Mouse (Mus musculus) CH12.LX (cell line): Measurements from ENCODE around the gene Nrn1l. TPM values are rescaled to one million over a fixed set of nuclear protein-coding genes. Genes with fewer than 3 reads are reported as not detected.

Source experiments
- DNase-seq: peaks from one replicate; pipeline ENCODE4 v3.0.0-alpha.2; 2013; ENCODE audit errors: extremely low read depth
- H3K27ac ChIP-seq: 2 replicates; pipeline ENCODE4 v1.5.1; 2012; ENCODE audit warnings: low read depth, mild to moderate bottlenecking, control low read depth, moderate library complexity; ENCODE audit not compliant: insufficient read depth
- H3K27me3 ChIP-seq: replicated peaks from 2 replicates; pipeline ENCODE3; 2012; ENCODE audit warnings: inconsistent platforms
- H3K36me3 ChIP-seq, 2 experiments: replicated peaks in 1 of 2; 2 replicates each; pipeline versions ENCODE3 to v1.6.1; 2012; ENCODE audit warnings: inconsistent platforms in 1 of 2, low read length in 1 of 2, mild to moderate bottlenecking in 1 of 2, mixed read lengths in 1 of 2, moderate library complexity in 1 of 2; ENCODE audit not compliant: control insufficient read depth in 1 of 2, insufficient read depth in 1 of 2
- H3K4me1 ChIP-seq, 2 experiments: 2 replicates each; pipeline ENCODE4 v1.6.1; 2012; ENCODE audit warnings: inconsistent platforms in 1 of 2, moderate library complexity in 1 of 2; ENCODE audit not compliant: insufficient read depth in 2 of 2, control insufficient read depth in 1 of 2
- H3K4me2 ChIP-seq: 2 replicates; pipeline ENCODE4 v1.6.1; 2012; ENCODE audit warnings: low read depth, mild to moderate bottlenecking, control low read depth; ENCODE audit not compliant: poor library complexity, insufficient read depth, severe bottlenecking
- H3K4me3 ChIP-seq, 3 experiments: fragments of 150-350 bp in 1 of 3; sonication (generic) in 1 of 3; replicated peaks in 1 of 3; 2 replicates each; pipeline versions ENCODE3 to v1.5.1; 2011 to 2012; ENCODE audit warnings: low read depth in 2 of 3, low read length in 2 of 3, mild to moderate bottlenecking in 2 of 3, moderate library complexity in 2 of 3, control low read depth in 1 of 3, improper control_type of control experiment in 1 of 3, inconsistent platforms in 1 of 3, mixed read lengths in 1 of 3; ENCODE audit not compliant: poor library complexity in 1 of 3
- H3K79me2 ChIP-seq: replicated peaks from 2 replicates; pipeline ENCODE4 v1.6.1; 2012; ENCODE audit warnings: mild to moderate bottlenecking, moderate library complexity; ENCODE audit not compliant: control insufficient read depth, poor library complexity, insufficient read depth, severe bottlenecking; ENCODE audit errors: extremely low read depth
- H3K9ac ChIP-seq: 2 replicates; pipeline ENCODE4 v1.6.1; 2012; ENCODE audit warnings: low read depth, mild to moderate bottlenecking, control low read depth, moderate library complexity; ENCODE audit not compliant: insufficient read depth
- H3K9me3 ChIP-seq: replicated peaks from 2 replicates; pipeline ENCODE3; 2012; ENCODE audit warnings: low read length, inconsistent platforms, mixed read lengths
- CTCF ChIP-seq, 2 experiments: IDR thresholded peaks in 1 of 2; conservative IDR thresholded peaks in 1 of 2; 2 replicates each; pipeline ENCODE4 v1.5.1; 2011 to 2012; ENCODE audit warnings: low read depth in 2 of 2, low read length in 2 of 2, improper control_type of control experiment in 1 of 2, inconsistent platforms in 1 of 2, mild to moderate bottlenecking in 1 of 2, moderate library complexity in 1 of 2
- E2F4 ChIP-seq: IDR thresholded peaks from 2 replicates; pipeline ENCODE4 v1.6.1; 2011; ENCODE audit warnings: low read depth, low read length, improper control_type of control experiment; ENCODE audit not compliant: insufficient replicate concordance
- ELF1 ChIP-seq: IDR thresholded peaks from 2 replicates; pipeline ENCODE4 v1.6.1; 2014; ENCODE audit warnings: low read depth, mild to moderate bottlenecking, inconsistent platforms, low read length, improper control_type of control experiment
- EP300 ChIP-seq: IDR thresholded peaks from 2 replicates; pipeline ENCODE4 v1.6.1; 2011; ENCODE audit warnings: low read length, improper control_type of control experiment
- GABPA ChIP-seq: IDR thresholded peaks from 2 replicates; pipeline ENCODE4 v1.6.1; 2012; ENCODE audit warnings: low read depth, low read length, improper control_type of control experiment, inconsistent platforms; ENCODE audit not compliant: insufficient replicate concordance
- HCFC1 ChIP-seq: IDR thresholded peaks from 2 replicates; pipeline ENCODE4 v1.6.1; 2012; ENCODE audit warnings: low read depth, mild to moderate bottlenecking, inconsistent platforms, low read length, improper control_type of control experiment
- JUN ChIP-seq: IDR thresholded peaks from 2 replicates; pipeline ENCODE4 v1.6.1; 2011; ENCODE audit warnings: low read depth, mild to moderate bottlenecking, low read length, improper control_type of control experiment, moderate library complexity; ENCODE audit not compliant: insufficient read depth
- JUND ChIP-seq: conservative IDR thresholded peaks from 2 replicates; pipeline ENCODE4 v1.6.1; 2011; ENCODE audit warnings: low read depth, low read length, improper control_type of control experiment
- MAZ ChIP-seq: IDR thresholded peaks from 2 replicates; pipeline ENCODE4 v1.6.1; 2012; ENCODE audit warnings: low read depth, mild to moderate bottlenecking, inconsistent platforms, low read length, improper control_type of control experiment, moderate library complexity
- MEF2A ChIP-seq: IDR thresholded peaks from 2 replicates; pipeline ENCODE4 v1.6.1; 2014; ENCODE audit warnings: low read depth, mild to moderate bottlenecking, inconsistent platforms, low read length, improper control_type of control experiment, borderline replicate concordance
- MXI1 ChIP-seq: IDR thresholded peaks from 2 replicates; pipeline ENCODE4 v1.6.1; 2011; ENCODE audit warnings: mild to moderate bottlenecking, low read depth, low read length, improper control_type of control experiment
- MYC ChIP-seq: IDR thresholded peaks from 2 replicates; pipeline ENCODE4 v1.6.1; 2011; ENCODE audit warnings: low read depth, mild to moderate bottlenecking, improper control_type of control experiment, low read length
- POLR2AphosphoS2 ChIP-seq: IDR thresholded peaks from 2 replicates; pipeline ENCODE4 v1.6.1; 2011; ENCODE audit warnings: low read depth, low read length, improper control_type of control experiment
- RAD21 ChIP-seq: IDR thresholded peaks from 2 replicates; pipeline ENCODE4 v1.6.1; 2011; ENCODE audit warnings: low read depth, mild to moderate bottlenecking, low read length, improper control_type of control experiment, moderate library complexity
- TCF12 ChIP-seq: IDR thresholded peaks from 2 replicates; pipeline ENCODE4 v1.6.1; 2014; ENCODE audit warnings: low read depth, mild to moderate bottlenecking, inconsistent platforms, low read length, improper control_type of control experiment
- UBTF ChIP-seq: IDR thresholded peaks from 2 replicates; pipeline ENCODE4 v1.6.1; 2012; ENCODE audit warnings: low read depth, mild to moderate bottlenecking, inconsistent platforms, low read length, improper control_type of control experiment, moderate library complexity
- ZC3H11A ChIP-seq: IDR thresholded peaks from 2 replicates; pipeline ENCODE4 v1.6.1; 2012; ENCODE audit warnings: low read depth, mild to moderate bottlenecking, inconsistent platforms, low read length, improper control_type of control experiment
- ZKSCAN1 ChIP-seq: IDR thresholded peaks from 2 replicates; pipeline ENCODE4 v1.6.1; 2012; ENCODE audit warnings: low read depth, inconsistent platforms, low read length, improper control_type of control experiment, borderline replicate concordance
- ZNF384 ChIP-seq: IDR thresholded peaks from 2 replicates; pipeline ENCODE4 v1.6.1; 2012; ENCODE audit warnings: low read depth, low read length, improper control_type of control experiment, inconsistent platforms
- dilution Hi-C: fragments of 300-500 bp; cut with MboI; formaldehyde crosslinking; loops from 2 replicates; pipeline ENCODE4 v1.14.3; 2020; ENCODE audit warnings: low sequenced_read_pairs; ENCODE audit not compliant: extremely low pct_unique_long_range_greater_than_20kb, extremely low pct_ligation_motif_present
- in situ Hi-C: fragments of 300-500 bp; cut with MboI; formaldehyde crosslinking; loops from 3 replicates; pipeline ENCODE4 v1.14.3; 2019; ENCODE audit warnings: low sequenced_read_pairs, low pct_ligation_motif_present, low pct_unique_long_range_greater_than_20kb, mixed read lengths
- polyA plus RNA-seq: library from polyadenylated mRNA; unstranded; fragments of >175 nt; gene quantifications from 2 replicates; pipeline ENCODE4 v1.2.1, GENCODE M21; 2012; ENCODE audit warnings: low read depth; ENCODE audit not compliant: insufficient read length
- total RNA-seq, 2 experiments: library from RNA; depleted of rRNA; stranded (reverse); fragments of 300-350 nt in 1 of 2; fragments of >200 nt in 1 of 2; gene quantifications; 2 replicates each; pipeline ENCODE4 v1.2.3; 2012 to 2014

Gene Nrn1l
- total and polyA plus RNA-seq, 3 experiments: 0.38 TPM; not detected in 2

GRCm38 (mm10) chr8:105900180-105900940 lies 7.0 kb downstream of the Nrn1l start, which contains the start of gene Pskh1 (continued):
- no peak for TF ChIP-seq ZC3H11A
- 0 out of 2 replicates have a peak, but pooled peaks have one; percentile 56 for TF ChIP-seq UBTF
- peak; percentile 62; the same call in 1 of the 2 replicates for TF ChIP-seq MXI1
- TF ChIP-seq HCFC1: peak; percentile 82
- TF ChIP-seq GABPA: peak; percentile 96
- TF ChIP-seq CTCF (conservative IDR thresholded peaks at IDR 0.05 in 1 of 2, IDR thresholded peaks at IDR 0.05 in 1 of 2; ENCODE audit: low read depth in 2 of 2, low read length in 2 of 2): no peak
- TF ChIP-seq JUN: no peak
- 0 out of 2 replicates have a peak, but pooled peaks have one; percentile 24 for TF ChIP-seq MYC
- no peak for TF ChIP-seq ZKSCAN1
- TF ChIP-seq JUND: no peak

- in situ Hi-C loops: no loop called here
- no peak overlapping the region for H3K27ac ChIP-seq
Measured at GRCm38 (mm10) chr8:105900941-105901616, 7.7 kb downstream of the Nrn1l start.

GRCm38 (mm10) chr8:105919390-105919789 lies 26.0 kb downstream of the Nrn1l start:
- in situ Hi-C loops (no loop called here), dilution Hi-C loops (no loop called here)
- Histone ChIP-seq H3K79me2 (no peaks in the 10 kb centered on the region), H3K27ac (no peak overlapping the region), H3K27me3 (no peaks in the 10 kb centered on the region), H3K36me3 (peaks cover 13 to 57% of the 10 kb centered on the region in 2 experiments), H3K4me3 (no peak overlapping the region), H3K9me3 (no peaks in the 10 kb centered on the region), H3K4me2 (no peak overlapping the region), H3K4me1 (peaks cover 6 to 15% of the 10 kb centered on the region in 2 experiments; a peak in 3 of 4 replicates), H3K9ac (no peak overlapping the region)
- DNase-seq: no peak
- TF ChIP-seq E2F4: no peak
- no peak for TF ChIP-seq MEF2A
- TF ChIP-seq TCF12: no peak
- TF ChIP-seq ZNF384: no peak
- TF ChIP-seq GABPA: no peak

More at GRCm38 (mm10) chr8:105900941-105901616, 7.7 kb downstream of the Nrn1l start:
- Histone ChIP-seq H3K9me3 (no peaks in the 10 kb centered on the region), H3K9ac (peak overlapping the region; percentile 86), H3K27me3 (no peaks in the 10 kb centered on the region), H3K4me2 (peak overlapping the region; percentile 72), H3K4me3 (peak overlapping the region; percentile 93 to 99 (median 95)), H3K79me2 (peaks cover 8% of the 10 kb centered on the region; the same call in 1 of the 2 replicates), H3K4me1 (peaks cover 0 to 19% of the 10 kb centered on the region in 2 experiments; a peak in 2 of 4 replicates), H3K36me3 (peaks cover 2 to 21% of the 10 kb centered on the region in 2 experiments)
- TF ChIP-seq JUN (no peak), MAZ (no peak), RAD21 (no peak), HCFC1 (no peak), EP300 (no peak), POLR2AphosphoS2 (no peak), ELF1 (no peak), ZNF384 (no peak), CTCF (conservative IDR thresholded peaks at IDR 0.05 in 1 of 2, IDR thresholded peaks at IDR 0.05 in 1 of 2; ENCODE audit: low read depth in 2 of 2, low read length in 2 of 2) (no peak), GABPA (no peak), E2F4 (no peak)
- no peak for DNase-seq
- dilution Hi-C loops: no loop called here
